Mouse (Mus musculus): ENCODE measurements around the gene B4galnt4.

DNA sequence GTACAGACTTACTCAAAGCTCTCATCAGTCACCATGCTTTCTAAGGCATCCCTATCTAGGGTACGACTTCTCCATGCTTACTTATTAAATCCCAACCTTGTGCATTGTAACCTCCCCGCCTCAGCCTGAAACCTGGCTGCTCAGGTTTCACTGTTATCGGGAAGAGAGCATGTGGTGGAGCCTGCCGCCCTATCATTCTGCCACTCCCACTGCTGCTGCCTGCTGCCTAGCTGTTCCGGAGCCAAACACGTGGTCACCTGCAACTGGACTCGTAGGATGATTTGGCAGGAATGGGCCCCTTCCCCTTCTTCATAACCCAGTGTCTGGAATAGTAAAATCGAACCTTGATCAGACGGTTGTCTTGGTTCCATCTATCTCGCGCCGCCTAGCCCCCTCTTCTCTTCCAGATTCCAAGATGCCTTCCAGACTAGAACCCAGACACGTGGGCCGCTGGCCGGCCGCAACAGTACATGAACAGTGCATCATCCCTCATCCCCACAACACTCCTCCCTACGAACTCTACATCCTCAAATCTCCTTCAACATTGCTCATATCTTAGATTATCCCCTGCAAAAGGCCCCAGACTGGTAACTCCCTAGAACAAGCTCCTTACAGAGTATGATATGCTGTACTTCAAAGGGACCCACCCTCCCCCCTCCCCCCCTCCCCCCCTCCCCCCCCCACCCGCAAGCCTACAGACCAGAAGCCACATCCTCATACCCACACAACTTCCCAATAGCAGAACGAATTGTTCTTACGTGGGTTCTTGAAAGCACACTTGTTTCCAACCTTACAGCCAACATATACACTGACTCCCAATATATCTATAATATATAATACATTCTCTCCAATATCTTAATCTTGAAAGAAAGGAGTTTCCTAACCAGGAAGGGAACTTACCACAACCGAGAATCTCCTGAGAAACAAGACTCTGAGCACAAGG lies 22.5 kb upstream of the B4galnt4 start:
- no peak for TF ChIP-seq CHD2 (IDR thresholded peaks at IDR 0.05; ENCODE audit: low read depth, low read length)
- no peak for TF ChIP-seq MAFK (IDR thresholded peaks at IDR 0.05; ENCODE audit: insufficient read depth, low read depth, low read length)

Data from ES-E14 (cell line).